Mouse (Mus musculus): ENCODE measurements around the gene Srcin1. TPM values are rescaled to one million over a fixed set of nuclear protein-coding genes. Genes with fewer than 3 reads are reported as not detected.

Srcin1 gene
- total RNA-seq, 4 experiments from 2014 or later = 1.1 to 2.5 (median 1.6) TPM

DNA sequence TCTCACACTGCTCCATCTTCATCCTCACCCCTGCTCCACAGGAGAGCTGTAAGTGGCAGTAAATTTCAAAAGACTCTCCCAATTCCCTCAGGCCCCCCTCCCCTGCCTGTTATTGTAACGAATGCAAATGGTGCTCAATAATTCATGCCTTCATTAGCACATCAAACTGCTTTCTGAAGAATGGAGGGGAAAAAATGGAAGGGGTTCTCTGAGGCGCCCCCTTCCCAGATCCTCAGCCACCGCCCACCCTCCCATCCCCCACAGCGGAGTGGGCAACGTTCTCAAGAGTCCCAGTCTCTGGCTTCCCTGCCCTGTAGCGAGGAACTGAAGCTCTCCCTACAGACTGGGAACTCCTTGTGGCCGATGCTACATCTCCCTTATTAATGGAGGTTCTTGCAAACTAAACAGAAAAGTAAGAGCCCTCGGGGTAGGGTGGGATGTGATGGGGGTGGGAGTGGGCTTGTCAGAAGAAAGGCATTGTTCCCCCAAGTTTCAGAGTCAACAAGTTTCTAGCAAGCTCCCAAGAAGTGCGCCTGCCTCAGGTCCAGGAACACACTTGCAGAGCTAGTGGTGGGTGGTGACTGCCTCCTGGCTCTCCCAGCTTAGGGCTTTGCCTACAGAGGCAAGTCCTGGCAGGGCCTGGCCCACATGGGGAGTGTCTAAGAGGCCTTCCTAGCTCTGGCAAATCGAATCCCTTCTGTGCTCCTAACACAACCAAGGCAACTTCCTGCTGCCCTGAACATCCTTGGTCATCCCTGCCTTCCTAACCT is 3.3 kb upstream of the Srcin1 start:
- DNase-seq (ENCODE audit: low spot score in 2 of 2) = no peak

DNA sequence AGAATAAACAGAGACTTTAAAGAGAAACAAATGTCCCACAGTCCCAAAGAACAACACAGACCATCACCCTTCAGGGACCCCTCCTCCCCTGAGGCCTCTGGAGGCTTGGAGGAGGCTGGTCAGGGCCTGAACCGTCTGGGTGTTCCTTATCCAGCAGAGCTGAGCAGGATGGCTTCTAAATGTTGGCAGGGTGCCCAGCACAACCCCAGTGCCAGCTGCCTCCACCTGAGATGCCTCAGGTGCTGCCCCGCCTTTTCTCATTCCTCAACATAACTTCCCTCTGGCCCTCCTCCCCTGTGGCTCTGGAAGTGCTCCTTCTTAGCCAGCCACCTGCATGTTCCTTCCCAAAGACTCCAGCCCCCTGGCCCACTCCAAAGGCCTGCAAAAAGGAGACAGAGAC is 2.3 kb upstream of the Srcin1 start:
- no peak for DNase-seq (ENCODE audit: low spot score in 2 of 2)

- DNase-seq (ENCODE audit: low spot score in 2 of 2) = peak; percentile 43 to 44
Measured at GRCm38 (mm10) chr11:97575638-97576037, 348 bp downstream of the Srcin1 start.

GRCm38 (mm10) chr11:97575075-97575474 is 911 bp downstream of the Srcin1 start:
- DNase-seq (ENCODE audit: low spot score in 2 of 2) = no peak

DNA sequence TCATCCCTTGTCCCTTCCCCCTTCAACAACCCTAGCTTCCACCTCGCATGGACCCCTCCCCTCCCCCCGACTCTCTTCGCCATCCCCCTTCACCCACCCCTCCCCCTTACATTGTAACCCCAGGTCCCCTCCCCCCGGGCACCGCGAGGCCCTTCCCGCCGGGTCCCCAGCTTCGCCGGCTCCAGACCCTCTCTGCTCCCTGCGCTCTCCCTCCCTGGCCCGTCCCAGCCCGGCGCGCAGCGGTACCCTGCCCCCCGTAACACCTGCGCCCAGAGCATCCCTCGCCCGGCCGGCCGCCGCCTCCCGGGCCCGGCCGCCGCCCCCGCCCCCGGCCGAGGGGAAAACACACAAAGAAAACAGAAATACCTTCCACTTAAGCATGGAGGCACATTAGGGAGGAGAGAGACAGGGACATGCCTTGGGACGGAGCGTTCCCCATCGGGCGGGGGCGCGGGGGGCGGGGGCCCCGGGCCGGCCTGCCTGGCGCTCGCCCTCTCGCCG is 1.4 kb downstream of the Srcin1 start:
- DNase-seq (ENCODE audit: low spot score in 2 of 2) = no peak

DNA sequence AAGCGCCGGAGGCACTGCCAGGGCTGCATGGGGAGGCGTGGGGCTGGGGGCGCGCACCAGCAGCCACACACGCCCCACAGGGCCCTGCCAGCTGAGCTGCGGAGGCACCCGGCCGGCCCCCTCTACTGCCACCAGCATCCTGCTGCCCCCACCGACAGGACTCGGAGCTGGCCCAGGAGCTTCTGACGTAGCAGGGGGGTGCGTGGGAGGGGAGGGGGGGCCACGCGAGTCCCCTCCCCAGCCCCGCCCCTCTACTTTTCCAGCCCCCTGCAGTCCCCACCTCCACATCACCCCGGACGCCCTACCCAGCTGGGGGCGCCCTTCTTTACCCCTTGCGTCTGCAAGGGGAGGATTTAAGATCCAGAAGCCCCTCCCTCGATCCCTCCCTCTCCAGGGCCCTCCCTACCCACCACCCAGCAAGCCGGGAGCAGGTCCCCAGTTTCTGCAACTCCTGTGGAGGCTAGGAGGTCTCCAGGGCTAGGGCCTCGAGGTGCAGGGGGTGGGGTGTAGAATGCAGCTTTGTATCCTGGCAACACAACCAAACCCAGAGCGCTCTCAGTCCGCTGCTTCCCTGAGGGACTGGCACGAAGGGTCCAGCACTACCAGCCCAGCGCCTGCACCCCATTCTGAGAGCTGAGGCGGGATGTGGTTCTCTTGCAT is 2.0 kb downstream of the Srcin1 start:
- DNase-seq (ENCODE audit: low spot score in 2 of 2) = no peak

DNA sequence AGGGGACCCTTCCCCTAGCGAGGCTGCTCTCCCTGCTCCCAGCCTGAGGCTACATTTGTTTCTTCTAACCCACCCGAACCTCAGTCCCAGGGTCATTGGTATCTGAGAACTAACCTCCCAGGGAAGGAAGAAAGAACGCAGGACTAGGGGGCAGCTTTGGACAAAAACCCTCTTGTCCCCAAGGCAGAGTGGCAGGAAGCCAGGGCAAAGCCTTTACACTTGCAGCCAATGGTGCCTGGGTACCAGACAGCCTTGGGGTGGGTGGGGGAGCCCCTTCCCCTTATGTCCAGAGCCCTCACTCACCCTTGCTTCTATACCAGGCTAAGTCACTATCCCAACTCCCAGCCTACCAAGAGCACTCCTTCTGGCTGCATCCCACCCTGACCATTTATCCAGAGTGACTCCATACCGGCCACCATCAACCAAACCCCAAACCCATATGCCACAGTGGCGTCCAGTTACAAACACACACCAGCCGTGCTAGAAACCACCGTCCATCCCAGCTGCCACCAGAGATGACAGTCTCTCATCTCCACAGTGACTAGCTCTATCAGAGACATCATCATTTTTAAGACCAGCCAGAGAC is 3.0 kb downstream of the Srcin1 start:
- no peak for DNase-seq (ENCODE audit: low spot score in 2 of 2)

GRCm38 (mm10) chr11:97572089-97572345 is 4.0 kb downstream of the Srcin1 start:
- no peak for DNase-seq (ENCODE audit: low spot score in 2 of 2)

- no peak for DNase-seq (ENCODE audit: low spot score in 2 of 2)
Measured at GRCm38 (mm10) chr11:97571266-97572088, 4.5 kb downstream of the Srcin1 start.

DNA sequence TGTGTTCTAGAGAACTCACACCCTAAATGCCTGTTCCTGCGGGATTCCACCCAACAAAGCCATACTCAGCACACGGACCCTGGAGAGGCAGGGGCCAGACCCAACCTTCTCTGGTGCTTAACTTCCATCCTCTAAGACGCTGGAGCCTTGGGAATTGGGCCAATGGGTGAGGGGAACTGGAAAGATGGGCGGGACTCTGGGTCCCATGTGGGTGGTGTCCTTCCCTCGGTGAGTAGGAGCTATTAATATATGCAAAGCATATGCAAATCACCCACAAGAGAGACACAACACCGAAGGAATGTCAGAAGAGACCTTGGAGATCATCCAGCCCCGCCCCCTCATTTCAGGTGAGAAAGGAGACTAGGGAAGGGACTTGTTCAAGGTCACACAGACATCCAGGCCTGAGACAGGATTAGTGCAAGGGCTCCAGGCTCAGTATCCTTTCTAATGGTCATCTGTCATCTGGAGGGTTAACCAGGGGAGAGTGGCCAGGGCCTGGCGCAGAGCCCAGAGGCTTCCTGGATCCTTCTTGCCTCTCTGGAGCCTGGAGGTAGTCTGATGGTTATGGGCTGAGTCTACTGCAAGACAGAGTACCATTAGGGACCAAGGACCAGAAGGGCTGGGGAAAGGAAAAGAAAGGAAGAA is 5.4 kb downstream of the Srcin1 start:
- DNase-seq (ENCODE audit: low spot score in 2 of 2) = no peak

- DNase-seq (ENCODE audit: low spot score in 2 of 2) = no peak
Measured at GRCm38 (mm10) chr11:97569806-97570205, 6.2 kb downstream of the Srcin1 start.

- DNase-seq (ENCODE audit: low spot score in 2 of 2) = no peak
Measured at GRCm38 (mm10) chr11:97569301-97569724, 6.7 kb downstream of the Srcin1 start.

DNA sequence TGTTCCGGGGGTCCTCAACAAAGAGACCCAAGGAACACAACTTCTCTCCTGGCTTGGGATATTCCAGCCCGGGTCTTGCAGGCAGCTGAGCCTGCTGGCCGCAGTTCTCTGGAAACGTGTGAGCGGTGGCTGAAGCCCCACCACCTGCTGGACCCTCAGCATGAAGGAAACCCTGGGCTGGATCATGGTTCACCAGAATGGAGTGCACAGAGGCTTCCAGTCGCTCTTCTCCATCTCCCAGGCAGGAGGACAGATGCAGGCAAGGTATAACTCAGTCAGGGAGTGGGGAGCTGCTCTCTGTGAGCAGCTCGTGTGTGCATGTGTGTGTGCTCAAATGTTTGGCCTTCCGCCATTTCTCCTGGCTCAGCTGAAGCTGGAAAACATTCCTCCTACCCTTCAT is 7.3 kb downstream of the Srcin1 start:
- peak; percentile 33 to 45 for DNase-seq (ENCODE audit: low spot score in 2 of 2)

GRCm38 (mm10) chr11:97567480-97567879 is 8.5 kb downstream of the Srcin1 start:
- DNase-seq (ENCODE audit: low spot score in 2 of 2) = no peak

DNA sequence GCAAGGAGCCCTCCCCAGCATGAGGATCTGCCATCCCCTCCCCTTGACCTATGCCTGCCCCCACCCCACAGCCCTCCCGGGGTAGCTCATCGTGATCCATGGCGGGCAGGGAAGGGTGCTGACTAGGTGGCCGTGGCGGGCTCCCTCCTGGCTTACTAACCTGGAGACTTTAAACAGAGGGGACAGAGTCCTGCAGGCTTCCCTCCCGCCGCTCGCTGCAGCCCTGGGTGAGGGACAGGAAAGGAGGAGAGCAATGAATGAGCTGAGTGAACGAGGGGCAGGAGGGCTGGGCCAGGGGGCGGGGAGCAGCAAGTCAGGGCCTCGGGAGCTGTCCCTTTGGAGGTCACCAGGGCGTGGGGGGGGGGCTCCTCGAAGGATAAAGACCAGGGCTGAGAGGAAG is 9.4 kb downstream of the Srcin1 start:
- DNase-seq (ENCODE audit: low spot score in 2 of 2) = no peak

DNA sequence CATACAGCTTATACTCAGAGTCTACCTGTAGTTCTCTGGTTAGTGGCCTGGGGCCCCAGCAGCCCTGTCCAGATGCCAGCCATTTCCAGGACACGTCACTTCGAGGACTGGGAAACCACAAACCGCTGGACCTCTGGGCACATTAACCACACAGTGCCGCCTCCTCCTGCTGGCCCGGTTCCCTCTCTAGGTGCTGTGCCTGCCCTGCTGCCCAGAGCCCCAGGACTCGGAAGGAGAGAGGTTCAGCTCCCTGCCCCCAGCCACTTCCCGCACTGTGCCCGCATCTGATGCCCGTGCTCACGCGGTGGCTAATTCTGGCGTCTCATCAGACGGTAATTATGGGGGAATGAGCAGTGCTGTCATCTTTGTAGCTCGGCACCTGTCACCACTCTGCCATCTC is 12.3 kb downstream of the Srcin1 start:
- no peak for DNase-seq (ENCODE audit: low spot score in 2 of 2)

- no peak for DNase-seq (ENCODE audit: low spot score in 2 of 2)
Measured at GRCm38 (mm10) chr11:97562536-97562935, 13.4 kb downstream of the Srcin1 start.

DNA sequence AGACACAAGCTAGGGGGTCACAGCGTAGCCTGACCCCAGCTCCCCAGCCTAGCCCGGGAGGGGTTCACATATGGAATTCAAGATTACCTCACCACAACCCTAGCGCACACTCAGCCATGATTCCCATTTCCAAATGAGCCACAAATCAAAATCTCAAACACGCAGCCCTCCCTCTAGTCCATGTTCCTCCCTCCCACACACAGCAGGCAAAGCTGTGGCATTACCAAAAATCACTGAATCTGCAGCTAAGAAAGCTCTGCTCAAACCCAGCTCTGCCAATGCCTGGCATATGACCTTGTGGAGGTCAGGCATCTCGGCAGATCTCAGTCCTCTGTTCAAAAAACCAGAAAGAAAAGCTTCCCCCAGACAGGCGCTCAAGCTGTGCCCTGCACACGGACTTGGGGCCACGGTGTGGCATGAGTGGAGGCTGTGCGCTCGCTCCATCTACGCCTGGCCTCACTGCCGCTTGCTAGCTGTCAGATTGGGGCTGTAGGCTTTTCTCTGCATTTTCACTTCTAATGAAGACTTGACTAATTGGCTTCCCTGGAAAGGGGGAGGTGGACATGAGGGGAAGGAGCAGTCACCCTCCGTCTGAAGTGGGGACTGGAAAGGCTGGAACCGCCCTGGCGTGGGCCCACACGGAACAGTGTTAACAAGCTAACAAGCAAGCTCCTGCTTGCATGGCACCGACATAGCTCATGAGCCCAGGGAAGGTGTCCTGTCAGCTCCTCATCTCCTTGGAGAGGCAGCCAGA is 15.6 kb downstream of the Srcin1 start:
- no peak for DNase-seq (ENCODE audit: low spot score in 2 of 2)

DNA sequence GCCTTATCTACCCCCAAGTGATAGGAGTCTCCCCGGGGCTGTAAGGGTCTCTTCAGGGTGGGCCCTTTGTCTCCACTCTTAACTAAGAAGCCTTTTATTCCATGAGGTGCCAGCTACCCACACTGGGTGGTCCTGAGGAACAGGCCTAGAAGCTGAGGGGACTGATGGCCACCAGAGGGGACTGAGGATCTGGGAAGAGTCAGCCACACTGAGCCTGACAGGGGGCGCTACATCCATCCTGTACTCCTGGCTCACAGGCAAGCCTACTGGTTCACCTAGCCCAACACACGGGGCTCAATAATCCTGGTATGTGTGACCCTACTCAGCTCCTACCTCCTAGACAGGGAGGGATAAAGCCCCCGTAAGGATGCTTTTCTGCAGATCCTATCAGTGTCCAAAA is 16.4 kb downstream of the Srcin1 start:
- DNase-seq (ENCODE audit: low spot score in 2 of 2) = no peak

DNA sequence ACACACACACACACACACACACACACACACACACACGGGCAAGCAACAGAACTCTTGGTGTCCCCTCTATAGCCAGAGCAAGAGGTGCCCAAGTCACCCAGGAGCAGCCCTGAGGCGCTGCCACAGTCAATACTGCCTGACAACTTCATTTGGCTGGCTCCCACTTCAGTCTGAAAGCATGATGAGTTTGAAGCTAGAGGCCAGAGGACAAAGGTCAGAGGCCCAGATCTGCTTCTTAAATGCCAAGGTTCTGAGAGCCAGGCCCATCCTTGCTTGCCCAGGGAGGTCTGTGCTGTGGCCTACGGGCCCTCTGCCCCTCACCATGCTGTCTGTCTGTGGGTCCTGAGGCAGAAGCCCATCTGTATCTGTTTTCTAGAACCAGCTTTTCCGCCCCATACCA is 18.1 kb downstream of the Srcin1 start:
- no peak for DNase-seq (ENCODE audit: low spot score in 2 of 2)
